Mouse (Mus musculus) midbrain, embryonic 14.5 days (tissue): ENCODE measurements around the gene Synpr. TPM values are rescaled to one million over a fixed set of nuclear protein-coding genes. Genes with fewer than 3 reads are reported as not detected.

Experiments
- ATAC-seq: fragments of 200-750 bp; cut with Nextera tagmentation; 2 replicates; pipeline ENCODE4 v1.8.0; 2017; ENCODE audit warnings: moderate number of reproducible peaks, moderate library complexity; ENCODE audit not compliant: low FRiP score, low TSS enrichment
- DNase-seq: peaks from one replicate; pipeline ENCODE4 v3.0.0-alpha.2; 2015
- H3K27ac ChIP-seq: fragments of 300-500 bp; sonication (generic); replicated peaks from 2 replicates; pipeline ENCODE4 v1.5.1; 2014; ENCODE audit warnings: mild to moderate bottlenecking, low read depth, low read length, moderate library complexity
- H3K27me3 ChIP-seq: fragments of 300-500 bp; sonication (generic); 2 replicates; pipeline ENCODE4 v1.6.1; 2014; ENCODE audit warnings: low read length, control low read depth, mixed read lengths; ENCODE audit not compliant: control insufficient read depth, insufficient read depth
- H3K36me3 ChIP-seq: fragments of 300-500 bp; sonication (generic); 2 replicates; pipeline ENCODE4 v1.6.1; 2014; ENCODE audit warnings: low read length, control low read depth; ENCODE audit not compliant: control insufficient read depth, insufficient read depth
- H3K4me1 ChIP-seq: fragments of 300-500 bp; sonication (generic); 2 replicates; pipeline ENCODE4 v1.6.1; 2014; ENCODE audit warnings: mild to moderate bottlenecking, antibody characterized with exemption, low read length, control low read depth; ENCODE audit not compliant: control insufficient read depth, insufficient read depth
- H3K4me2 ChIP-seq: fragments of 300-500 bp; sonication (generic); 2 replicates; pipeline ENCODE4 v1.6.1; 2014; ENCODE audit warnings: mild to moderate bottlenecking, low read length, moderate library complexity
- H3K4me3 ChIP-seq: fragments of 300-500 bp; sonication (generic); replicated peaks from 2 replicates; pipeline ENCODE4 v1.5.1; 2014; ENCODE audit warnings: low read depth, low read length
- H3K9ac ChIP-seq: fragments of 300-500 bp; sonication (generic); replicated peaks from 2 replicates; pipeline ENCODE4 v1.6.1; 2014; ENCODE audit warnings: mild to moderate bottlenecking, low read length, moderate library complexity
- H3K9me3 ChIP-seq: fragments of 300-500 bp; sonication (generic); 2 replicates; pipeline ENCODE4 v1.6.1; 2016; ENCODE audit warnings: low read length, control low read depth, mixed read lengths; ENCODE audit not compliant: control insufficient read depth
- WGBS: fragments of 180-500 bp; shearing (Covaris S2); extraction: QIAGEN DNeasy Blood & Tissue Kit; methylation state at CpG from one replicate; pipeline ENCODE4 v1.1.7; 2014; 5-methylcytosine and 5-hydroxymethylcytosine counted together
- polyA plus RNA-seq: library from polyadenylated mRNA; unstranded; fragments of >200 nt; fragmentation: Nextera tagmentation; extraction: Ambion mirVana; gene quantifications from 2 replicates; pipeline ENCODE4 v1.2.1, GENCODE M21; 2014

The Synpr gene
- polyA plus RNA-seq, 1 experiment from 2014 or later = 35.2 TPM

DNA sequence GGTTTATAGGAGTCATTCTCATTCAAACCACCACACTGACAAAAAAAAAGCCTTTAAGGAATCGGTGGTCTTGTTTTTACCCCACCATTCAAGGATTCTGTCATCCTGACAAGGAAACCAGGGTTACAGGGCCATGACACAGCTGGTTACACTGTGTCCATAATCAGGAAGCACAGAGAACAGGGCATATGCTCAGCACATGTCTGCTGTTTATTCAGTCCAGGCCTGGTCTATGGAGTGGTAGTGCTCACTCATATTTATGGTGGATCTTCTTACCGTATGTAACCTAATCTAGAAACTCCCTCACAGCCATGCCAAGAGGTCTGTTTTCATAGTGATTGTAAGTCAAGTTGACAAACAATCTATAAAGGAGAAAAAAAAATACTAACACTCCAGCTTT is 293.5 kb downstream of the Synpr start:
- DNase-seq = no peak
- H3K27ac ChIP-seq = no peak overlapping the region
- H3K36me3 ChIP-seq = no peaks in the 10 kb centered on the region
- H3K4me3 ChIP-seq = no peak overlapping the region
- no peaks in the 10 kb centered on the region for H3K9me3 ChIP-seq
- no peaks in the 10 kb centered on the region for H3K4me1 ChIP-seq
- no peak overlapping the region for H3K9ac ChIP-seq
- H3K27me3 ChIP-seq = no peaks in the 10 kb centered on the region
- ATAC-seq = no peak
- no peak overlapping the region for H3K4me2 ChIP-seq
- WGBS = 89% methylated on average over 2 of the region's 2 CpGs

DNA sequence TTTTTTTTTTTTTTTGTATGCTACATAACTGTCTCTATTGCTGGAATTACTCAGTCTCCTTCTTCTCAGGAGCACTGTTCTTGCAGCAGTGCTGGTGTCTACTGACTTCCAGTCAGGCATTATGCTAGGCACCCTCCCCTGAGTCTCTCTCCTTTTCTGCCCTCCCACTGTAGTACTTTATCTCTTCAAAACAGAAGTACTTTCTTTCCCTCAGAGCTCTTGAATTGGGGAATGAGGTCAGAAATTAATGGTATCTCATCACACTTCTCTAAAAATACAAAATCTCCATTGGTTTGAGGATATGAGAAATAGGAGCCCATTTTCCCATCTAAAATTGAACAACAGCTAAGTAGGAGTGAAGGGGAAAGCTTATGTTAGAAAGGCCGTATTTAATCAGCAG is 294.2 kb downstream of the Synpr start:
- no peak overlapping the region for H3K9ac ChIP-seq
- ATAC-seq (no peak), DNase-seq (no peak)
- H3K27ac ChIP-seq = no peak overlapping the region
- no peak overlapping the region for H3K4me3 ChIP-seq
- no peaks in the 10 kb centered on the region for H3K4me1 ChIP-seq
- WGBS = 88% methylated on average over 1 of the region's 1 CpGs
- H3K9me3 ChIP-seq = no peaks in the 10 kb centered on the region
- H3K4me2 ChIP-seq = no peak overlapping the region
- H3K27me3 ChIP-seq = no peaks in the 10 kb centered on the region
- no peaks in the 10 kb centered on the region for H3K36me3 ChIP-seq

DNA sequence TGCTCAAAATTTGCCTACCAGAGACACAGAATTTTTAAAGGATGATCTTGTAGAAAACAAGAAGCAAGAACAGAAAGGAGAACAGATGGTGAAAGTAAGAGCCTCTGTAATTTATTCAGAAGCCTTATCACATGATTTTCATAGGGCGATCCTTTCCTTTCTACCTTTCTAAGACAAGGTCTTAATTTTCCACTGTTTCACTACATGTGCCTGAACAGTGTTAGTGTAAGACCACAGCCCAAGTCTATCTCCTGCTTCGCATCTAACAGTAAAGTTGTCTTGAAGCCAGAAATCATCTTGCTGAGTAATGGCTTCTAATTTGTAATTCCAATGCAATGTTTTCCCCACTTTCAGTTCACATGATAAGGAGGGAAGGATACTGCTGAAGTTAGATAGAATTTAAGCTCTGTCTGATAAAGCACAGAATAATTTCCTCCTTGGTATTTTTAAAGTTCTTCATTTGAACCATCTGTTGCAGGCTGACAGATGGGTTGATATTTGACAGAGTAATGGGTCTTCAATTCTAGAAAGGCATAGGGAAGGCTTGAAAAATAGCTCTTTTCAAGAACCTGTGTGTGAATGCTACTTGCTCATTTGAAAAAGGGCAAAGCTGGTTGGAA is 308.9 kb downstream of the Synpr start:
- Histone ChIP-seq H3K4me1 (no peaks in the 10 kb centered on the region), H3K27ac (no peak overlapping the region), H3K27me3 (no peaks in the 10 kb centered on the region), H3K9me3 (no peaks in the 10 kb centered on the region), H3K4me2 (no peak overlapping the region), H3K36me3 (no peaks in the 10 kb centered on the region), H3K4me3 (no peak overlapping the region), H3K9ac (no peak overlapping the region)
- 94% methylated on average over 2 of the region's 2 CpGs for WGBS
- ATAC-seq (no peak), DNase-seq (no peak)

DNA sequence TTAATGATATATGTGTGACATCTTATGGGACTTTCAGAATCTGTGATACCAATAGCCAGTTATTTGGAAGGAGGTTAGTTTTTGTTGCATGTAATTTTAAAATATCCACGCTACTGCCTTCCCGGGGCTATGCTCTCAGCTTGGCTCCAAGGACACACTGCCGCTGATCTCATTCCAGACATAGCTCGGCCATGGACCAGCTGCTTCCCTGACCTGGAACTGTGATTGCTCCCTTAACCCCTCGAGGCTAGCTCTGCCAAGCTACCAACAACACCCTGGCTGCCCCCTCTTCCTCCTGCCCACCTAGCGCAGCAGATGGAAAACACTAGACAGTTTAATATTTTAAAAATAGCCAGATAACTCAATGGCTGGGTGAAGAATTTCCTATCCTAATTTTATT is 311.7 kb downstream of the Synpr start:
- H3K9me3 ChIP-seq = no peaks in the 10 kb centered on the region
- no peaks in the 10 kb centered on the region for H3K36me3 ChIP-seq
- H3K4me2 ChIP-seq = no peak overlapping the region
- H3K4me3 ChIP-seq = no peak overlapping the region
- H3K27me3 ChIP-seq = no peaks in the 10 kb centered on the region
- H3K27ac ChIP-seq = no peak overlapping the region
- H3K4me1 ChIP-seq = no peaks in the 10 kb centered on the region
- no peak overlapping the region for H3K9ac ChIP-seq
- no peak for ATAC-seq
- DNase-seq = no peak
- WGBS = 78% methylated on average over 6 of the region's 6 CpGs

DNA sequence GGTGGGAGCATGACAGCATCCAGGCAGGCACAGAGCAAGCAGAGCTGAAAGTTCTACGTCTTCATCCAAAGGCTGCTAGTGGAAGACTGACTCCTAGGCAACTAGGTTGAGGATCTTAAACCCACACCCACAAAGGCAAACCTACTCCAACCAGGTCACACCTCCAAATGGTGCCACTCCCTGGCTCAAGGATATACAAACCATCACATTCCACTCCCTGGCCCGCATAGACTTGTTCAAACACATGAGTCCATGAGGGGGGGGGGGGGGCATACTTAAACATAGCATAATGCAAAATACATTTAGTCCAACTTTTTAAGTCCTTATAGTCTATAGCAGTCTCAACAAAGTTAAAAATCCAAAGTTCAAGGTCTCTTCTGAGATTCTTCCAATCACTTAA is 312.6 kb downstream of the Synpr start:
- no peak overlapping the region for H3K9ac ChIP-seq
- no peaks in the 10 kb centered on the region for H3K27me3 ChIP-seq
- DNase-seq (no peak), ATAC-seq (no peak)
- H3K27ac ChIP-seq = no peak overlapping the region
- H3K36me3 ChIP-seq = no peaks in the 10 kb centered on the region
- H3K4me2 ChIP-seq = no peak overlapping the region
- H3K4me3 ChIP-seq = no peak overlapping the region
- H3K4me1 ChIP-seq = no peaks in the 10 kb centered on the region
- no peaks in the 10 kb centered on the region for H3K9me3 ChIP-seq
- 87% methylated on average over 2 of the region's 2 CpGs for WGBS

DNA sequence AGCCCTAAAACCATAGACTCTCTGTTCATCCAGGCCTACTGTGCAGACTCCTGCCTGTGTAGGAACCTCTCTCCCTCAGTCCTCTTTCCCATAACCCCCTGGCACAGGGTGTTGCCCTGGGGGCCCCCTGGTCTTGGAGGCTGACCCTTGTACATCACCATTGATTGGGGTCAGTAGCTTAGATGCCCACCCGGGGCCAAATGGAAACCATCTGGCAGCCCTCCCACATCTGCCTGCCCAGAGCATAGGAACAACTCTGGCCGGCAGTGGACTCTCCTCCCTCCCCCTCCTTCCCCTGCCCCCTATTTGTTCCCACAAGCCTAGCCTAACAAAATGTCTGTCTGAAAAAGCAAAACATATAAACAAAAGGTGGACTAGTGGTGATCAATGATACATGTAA is 336.0 kb downstream of the Synpr start:
- H3K4me1 ChIP-seq = no peaks in the 10 kb centered on the region
- H3K36me3 ChIP-seq = no peaks in the 10 kb centered on the region
- ATAC-seq = no peak
- WGBS = 64% methylated on average over 2 of the region's 2 CpGs
- no peak for DNase-seq
- no peak overlapping the region for H3K9ac ChIP-seq
- no peak overlapping the region for H3K4me3 ChIP-seq
- no peak overlapping the region for H3K4me2 ChIP-seq
- H3K9me3 ChIP-seq = no peaks in the 10 kb centered on the region
- H3K27me3 ChIP-seq = no peaks in the 10 kb centered on the region
- no peak overlapping the region for H3K27ac ChIP-seq

DNA sequence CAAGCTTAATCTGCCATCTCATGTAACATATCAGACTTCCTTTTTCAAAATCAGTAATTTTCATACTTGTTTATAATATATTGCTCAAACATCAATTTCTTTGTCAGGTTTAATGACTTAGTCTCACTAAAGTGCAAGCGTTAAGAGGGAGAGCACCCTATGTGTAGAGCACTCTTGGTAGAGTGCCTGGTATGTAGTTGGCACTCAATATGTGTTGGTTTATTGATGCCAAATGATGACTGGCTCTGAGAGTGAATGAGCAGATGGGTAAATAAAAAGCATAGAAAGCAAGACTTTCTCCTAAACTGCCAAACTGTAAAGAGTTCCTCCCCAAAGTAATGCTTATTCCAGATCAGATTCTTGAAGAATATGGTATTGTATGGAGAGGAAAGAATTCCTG is 365.3 kb downstream of the Synpr start:
- H3K9ac ChIP-seq = no peak overlapping the region
- no peaks in the 10 kb centered on the region for H3K9me3 ChIP-seq
- ATAC-seq = no peak
- H3K4me1 ChIP-seq = 0 out of 2 replicates have a peak, but pooled peaks cover 7% of the 10 kb centered on the region
- no peak for DNase-seq
- no peak overlapping the region for H3K27ac ChIP-seq
- H3K27me3 ChIP-seq = no peaks in the 10 kb centered on the region
- 97% methylated on average over 1 of the region's 1 CpGs for WGBS
- H3K4me2 ChIP-seq = no peak overlapping the region
- no peaks in the 10 kb centered on the region for H3K36me3 ChIP-seq
- no peak overlapping the region for H3K4me3 ChIP-seq

DNA sequence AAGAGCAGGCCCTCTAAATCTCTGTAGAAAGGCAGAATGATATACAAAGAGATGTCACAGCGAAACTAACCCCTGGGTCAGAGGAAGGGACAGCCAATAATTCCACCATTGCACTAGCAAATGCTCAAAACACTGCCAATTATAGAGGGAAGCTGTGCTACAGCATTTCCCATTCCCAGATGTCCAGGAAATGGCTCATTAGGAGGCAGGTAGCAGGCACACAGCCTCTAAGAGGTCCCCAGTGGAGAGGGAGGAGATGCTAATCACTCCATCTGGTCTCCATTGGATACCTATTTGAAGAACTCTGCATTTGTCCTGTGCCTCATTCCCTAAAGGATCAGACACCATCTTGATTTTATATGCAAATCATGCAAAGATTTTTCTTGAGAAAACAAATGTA is 366.5 kb downstream of the Synpr start:
- 66% methylated on average over 1 of the region's 1 CpGs for WGBS
- H3K4me2 ChIP-seq = no peak overlapping the region
- H3K27me3 ChIP-seq = no peaks in the 10 kb centered on the region
- no peak overlapping the region for H3K9ac ChIP-seq
- no peak overlapping the region for H3K4me3 ChIP-seq
- H3K4me1 ChIP-seq = 0 out of 2 replicates have a peak, but pooled peaks cover 7% of the 10 kb centered on the region
- H3K9me3 ChIP-seq = no peaks in the 10 kb centered on the region
- ATAC-seq (peak; percentile 53; the same call in 1 of the 2 replicates), DNase-seq (peak; percentile 49)
- H3K36me3 ChIP-seq = no peaks in the 10 kb centered on the region
- 0 out of 2 replicates have a peak overlapping the region, but pooled peaks have one; percentile 32 for H3K27ac ChIP-seq

DNA sequence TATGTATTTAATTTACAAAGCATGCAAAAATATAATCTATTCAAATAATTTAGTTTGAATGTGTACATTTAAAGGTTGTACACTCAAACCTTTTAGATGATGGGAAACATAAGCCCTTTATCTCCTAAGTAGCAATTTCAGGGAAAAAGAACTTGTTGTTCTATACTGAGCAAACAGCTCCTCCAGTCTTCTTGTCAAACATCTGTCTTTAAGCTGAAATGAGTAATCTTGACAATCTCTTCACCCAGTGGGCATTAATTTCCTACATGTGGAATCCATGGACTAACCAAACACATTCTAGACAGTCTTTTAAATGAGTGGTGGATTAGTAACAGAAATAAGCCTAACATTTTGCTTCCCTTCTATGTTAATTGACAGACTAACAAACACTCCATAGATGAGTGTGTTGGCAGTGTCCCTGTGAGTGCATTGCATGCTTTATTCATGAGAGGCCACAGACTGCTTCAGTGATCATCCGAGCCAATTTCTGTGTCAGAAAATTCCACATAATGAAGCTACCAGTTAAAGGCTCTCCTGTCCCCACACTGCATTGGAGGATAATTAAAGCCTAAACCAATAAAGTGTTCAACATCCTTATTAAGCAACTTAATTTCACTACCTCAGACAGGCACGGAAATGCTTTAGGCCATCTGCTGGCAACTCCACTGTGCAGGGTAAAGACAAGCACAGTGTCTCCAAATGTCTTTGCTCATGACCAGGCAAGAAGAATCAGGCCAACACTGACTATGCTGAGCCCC is 367.1 kb downstream of the Synpr start:
- ATAC-seq = peak; percentile 86
- Histone ChIP-seq H3K9ac (no peak overlapping the region), H3K27me3 (no peaks in the 10 kb centered on the region), H3K4me2 (no peak overlapping the region), H3K36me3 (no peaks in the 10 kb centered on the region), H3K4me3 (no peak overlapping the region), H3K4me1 (0 out of 2 replicates have a peak, but pooled peaks cover 7% of the 10 kb centered on the region), H3K9me3 (no peaks in the 10 kb centered on the region), H3K27ac (no peak overlapping the region; the same call in 1 of the 2 replicates)
- peak; percentile 64 for DNase-seq
- 26% methylated on average over 2 of the region's 2 CpGs for WGBS
